Mouse (Mus musculus) frontal cortex, postnatal 10 days (tissue): Measurements from ENCODE around the gene Fam166b.

Source experiments
- DNase-seq, 2 experiments: peaks; one replicate each; pipeline ENCODE4 v3.0.0; 2022; ENCODE audit warnings: low spot score in 2 of 2, mixed read lengths in 1 of 2

Fam166b gene

DNA sequence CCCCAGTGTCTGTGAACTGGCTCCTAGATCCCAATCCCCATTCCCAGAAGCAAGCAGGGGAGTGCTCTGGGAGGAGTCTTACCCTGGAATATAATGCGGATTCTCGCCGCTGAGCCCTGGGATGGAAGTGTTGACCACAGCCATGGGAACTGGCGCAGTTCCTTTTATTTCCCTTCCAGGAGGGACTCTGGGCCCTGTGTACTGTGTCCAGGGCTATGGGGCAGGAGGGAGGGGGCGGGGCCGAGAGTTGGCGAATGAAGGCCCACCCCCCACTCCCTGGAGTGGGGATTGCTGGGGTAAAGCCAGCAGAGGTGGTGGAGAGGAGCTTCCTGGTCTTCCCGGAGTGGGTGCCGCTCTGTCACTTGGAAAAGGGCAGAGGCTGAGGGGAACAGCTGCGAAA is at the start of gene Fam166b:
Gene Fam166b (minus strand): TSS at position 189 of the 400 bp plus-strand sequence.
- DNase-seq: no peak

- DNase-seq: no peak
Measured at GRCm38 (mm10) chr4:43478534-43478858, 49.6 kb upstream of the Fam166b start.

- DNase-seq: peak; percentile 71 to 82
Measured at GRCm38 (mm10) chr4:43477857-43478533, 49.1 kb upstream of the Fam166b start.

GRCm38 (mm10) chr4:43476604-43477003 is 47.7 kb upstream of the Fam166b start:
- no peak for DNase-seq

DNA sequence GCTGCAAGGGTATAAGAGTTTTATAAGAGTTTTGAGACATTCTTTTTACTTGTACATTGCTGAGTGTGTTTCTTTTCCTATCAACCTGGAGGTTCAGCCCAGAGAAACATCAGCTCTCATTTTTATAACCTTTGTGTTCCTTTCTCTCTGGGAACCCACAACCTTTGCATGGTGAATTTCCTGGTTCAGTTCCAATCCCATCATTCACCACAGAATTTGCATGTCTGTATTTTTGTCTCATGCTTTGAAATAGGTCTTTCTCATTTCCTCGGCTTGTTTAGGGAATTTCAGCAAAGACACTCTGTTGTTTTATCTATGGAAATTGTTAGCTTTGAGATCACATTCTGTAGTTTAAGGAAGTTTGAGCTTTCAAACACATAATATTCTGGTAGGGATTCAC is 44.7 kb upstream of the Fam166b start:
- no peak for DNase-seq

DNA sequence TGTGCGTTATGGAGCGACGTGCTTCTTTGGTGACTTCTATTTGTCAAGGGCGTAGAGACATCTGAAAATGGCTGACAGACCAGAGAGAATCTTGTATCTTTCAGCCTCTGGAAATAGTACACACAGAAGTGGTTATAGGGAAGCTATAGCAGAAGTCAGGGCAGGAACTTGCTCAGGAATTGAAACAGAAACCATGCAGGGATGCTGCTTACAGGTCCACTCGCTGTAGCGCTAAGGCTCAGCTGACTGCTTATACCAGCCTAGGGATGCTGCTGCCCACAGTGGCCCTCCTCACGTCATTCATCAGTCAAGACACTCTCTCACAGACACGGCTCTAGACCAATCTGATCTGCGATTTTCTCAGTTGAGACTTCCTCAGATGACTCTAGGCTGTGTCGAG is 41.4 kb upstream of the Fam166b start:
- DNase-seq: no peak

DNA sequence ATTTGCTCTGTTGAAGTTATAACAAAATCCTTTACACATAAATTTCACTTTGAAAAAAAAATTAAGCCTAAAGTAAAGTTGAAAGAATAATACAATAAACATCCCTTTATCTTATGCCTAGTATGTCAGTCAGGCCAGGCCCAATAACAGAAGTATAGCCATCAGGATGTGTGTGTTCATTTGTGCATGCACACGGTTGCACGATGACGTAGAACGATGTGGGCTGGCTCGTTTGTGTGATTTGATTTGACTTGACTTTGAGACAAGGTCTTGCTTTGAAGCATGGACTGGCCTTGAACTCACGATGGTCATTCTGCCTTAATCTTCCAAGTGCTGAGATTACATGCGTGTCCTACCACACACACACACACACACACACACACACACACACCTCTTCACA is 37.9 kb upstream of the Fam166b start:
- no peak for DNase-seq

- DNase-seq: no peak
Measured at GRCm38 (mm10) chr4:43465935-43466334, 37.0 kb upstream of the Fam166b start.

DNA sequence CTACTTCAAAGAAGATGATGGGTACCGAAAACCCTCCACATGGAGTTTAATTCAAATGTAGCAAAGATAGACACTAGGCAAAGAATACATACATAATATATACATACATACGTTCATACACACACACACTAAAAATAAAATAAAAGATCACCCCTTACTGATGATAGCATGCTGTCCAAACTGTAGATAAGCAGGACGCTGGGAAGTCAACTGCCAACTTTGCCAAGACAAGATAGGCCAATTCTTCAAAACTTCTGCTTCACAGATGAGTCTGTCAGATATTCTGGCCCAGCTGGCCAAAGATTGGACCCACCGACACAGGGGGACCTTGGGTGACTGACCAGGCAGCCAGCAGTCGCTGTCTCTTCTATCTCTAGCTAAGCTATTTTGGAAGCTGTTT is 34.2 kb upstream of the Fam166b start:
- DNase-seq: no peak

- DNase-seq: no peak
Measured at GRCm38 (mm10) chr4:43457124-43457523, 28.2 kb upstream of the Fam166b start.

DNA sequence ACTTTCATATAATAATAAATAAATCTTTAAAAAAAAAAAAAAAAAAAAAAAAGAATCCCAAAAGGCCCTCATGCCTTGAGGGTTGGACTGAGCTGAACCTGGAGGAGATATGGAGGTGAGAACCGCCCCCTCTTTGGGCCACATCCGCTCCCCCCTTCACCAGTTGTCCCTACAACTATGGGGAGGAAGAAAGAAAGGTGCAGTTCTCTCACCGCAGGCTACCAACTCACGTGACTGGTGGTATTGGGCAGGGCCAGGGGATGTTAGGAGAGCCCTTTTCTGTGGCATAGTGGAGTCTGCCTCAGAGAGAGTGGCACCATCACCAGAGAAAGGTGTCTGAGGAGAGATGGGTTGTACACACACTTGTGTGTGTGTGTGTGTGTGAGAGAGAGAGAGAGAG is 27.5 kb upstream of the Fam166b start:
- no peak for DNase-seq

GRCm38 (mm10) chr4:43454041-43454836 is 25.3 kb upstream of the Fam166b start, which contains the start of gene Cd72:
Gene Cd72, minus strand, starts transcription at chr4:43454628.
- no peak for DNase-seq

DNA sequence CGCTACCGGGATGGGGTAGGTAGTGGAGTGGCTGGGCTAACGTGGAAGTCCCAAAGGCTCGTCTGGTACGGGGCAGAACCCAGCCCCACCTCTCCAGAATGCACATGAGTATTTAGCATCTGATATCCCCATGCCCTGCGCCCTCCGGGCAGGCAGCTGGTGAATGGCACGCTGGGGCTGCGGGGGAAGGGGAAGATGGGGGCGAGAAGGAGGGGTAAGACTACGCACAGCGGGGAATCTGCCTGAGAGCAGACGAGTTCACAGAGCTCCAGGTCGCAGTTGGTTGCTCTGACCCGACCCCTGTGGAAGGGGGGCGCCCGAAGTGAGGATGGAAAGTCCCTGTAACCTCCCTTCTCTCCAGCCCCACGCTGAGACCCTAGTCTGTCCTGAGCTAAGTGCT is 24.5 kb upstream of the Fam166b start:
- DNase-seq: no peak

DNA sequence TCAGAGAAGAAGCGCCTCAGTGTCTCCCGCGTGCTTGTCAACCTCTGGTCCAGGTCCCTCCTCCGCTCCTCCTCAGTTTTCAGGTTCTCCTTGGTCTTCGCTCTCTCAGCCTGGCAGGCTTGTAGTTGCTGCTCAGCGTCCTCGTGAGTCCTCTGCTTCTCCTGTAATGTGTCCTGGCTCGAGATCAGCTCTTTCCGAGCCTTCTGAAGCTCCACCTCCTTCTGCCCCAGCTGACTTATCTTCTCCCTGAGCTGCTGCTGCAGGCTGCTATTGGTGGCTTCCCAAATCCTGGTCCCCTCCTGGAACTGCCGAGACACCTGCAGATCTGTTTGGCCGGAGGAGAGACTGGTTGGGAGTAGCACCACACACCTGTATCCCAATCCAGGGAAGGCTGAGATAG is 23.4 kb upstream of the Fam166b start:
- DNase-seq: no peak

DNA sequence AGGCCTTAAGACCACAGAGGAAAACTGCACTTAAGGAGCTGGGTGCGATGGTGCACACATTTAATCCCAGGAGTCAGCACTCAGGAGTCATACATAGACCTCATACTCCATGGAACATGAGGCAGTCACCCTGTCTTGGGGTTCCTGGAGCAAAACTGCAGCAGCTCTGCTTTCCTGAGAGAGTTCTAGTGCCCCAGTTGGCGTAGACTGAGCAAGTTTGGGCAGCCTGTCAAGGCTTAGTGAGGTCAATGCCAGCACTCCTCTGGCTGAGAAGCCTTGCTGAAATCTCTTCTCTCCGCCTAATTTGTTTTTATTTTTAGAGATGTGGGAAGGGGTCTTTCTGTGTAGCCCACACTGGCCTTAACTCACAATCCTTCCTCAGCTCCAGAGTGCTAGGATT is 19.6 kb upstream of the Fam166b start:
- DNase-seq: no peak

- DNase-seq: no peak
Measured at GRCm38 (mm10) chr4:43447251-43447650, 18.3 kb upstream of the Fam166b start.

DNA sequence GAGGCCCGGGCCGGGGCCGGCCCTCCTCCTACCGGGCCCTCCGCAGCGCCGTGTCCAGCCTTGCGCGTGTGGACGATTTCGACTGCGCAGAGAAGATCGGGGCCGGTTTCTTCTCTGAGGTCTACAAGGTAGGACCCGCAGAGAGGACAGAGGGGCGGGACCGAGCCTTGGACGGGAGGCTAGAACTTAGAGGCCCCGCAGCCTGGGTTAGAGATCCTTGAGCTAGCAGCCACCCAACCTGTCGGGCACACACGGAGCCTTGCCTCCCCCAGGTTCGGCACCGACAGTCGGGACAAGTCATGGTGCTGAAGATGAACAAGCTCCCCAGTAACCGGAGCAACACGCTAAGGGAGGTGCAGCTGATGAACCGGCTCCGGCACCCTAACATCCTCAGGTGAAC is 14.6 kb upstream of the Fam166b start:
- no peak for DNase-seq

GRCm38 (mm10) chr4:43442456-43443361 is 13.8 kb upstream of the Fam166b start:
- DNase-seq: peak in 1 of 2 experiments; percentile 68

DNA sequence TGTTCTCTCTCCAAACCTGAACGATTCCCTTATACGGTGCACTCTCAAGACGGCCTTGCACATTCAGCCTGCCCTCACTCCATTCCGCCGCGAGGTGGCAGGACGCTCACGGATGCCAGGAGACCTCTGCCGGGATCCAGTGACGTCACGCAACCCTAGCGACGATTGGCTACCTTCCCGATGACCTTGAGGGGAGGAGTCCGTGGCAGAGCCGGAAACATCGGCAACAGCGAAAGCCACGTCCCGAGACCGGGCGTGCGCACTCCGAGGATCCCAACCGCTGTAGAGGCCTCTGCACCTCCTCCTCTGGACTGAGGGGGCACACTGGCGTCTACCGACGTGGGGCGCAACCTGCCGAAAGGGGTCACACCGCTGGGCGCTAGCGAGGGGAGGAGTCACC is 13.1 kb upstream of the Fam166b start:
- DNase-seq: peak; percentile 97 to 100

- no peak for DNase-seq
Measured at GRCm38 (mm10) chr4:43441639-43442038, 12.7 kb upstream of the Fam166b start, which contains the start of gene Tesk1. Gene Tesk1, plus strand, starts transcription at chr4:43441939.

- DNase-seq: no peak
Measured at GRCm38 (mm10) chr4:43432832-43433231, 3.9 kb upstream of the Fam166b start.

DNA sequence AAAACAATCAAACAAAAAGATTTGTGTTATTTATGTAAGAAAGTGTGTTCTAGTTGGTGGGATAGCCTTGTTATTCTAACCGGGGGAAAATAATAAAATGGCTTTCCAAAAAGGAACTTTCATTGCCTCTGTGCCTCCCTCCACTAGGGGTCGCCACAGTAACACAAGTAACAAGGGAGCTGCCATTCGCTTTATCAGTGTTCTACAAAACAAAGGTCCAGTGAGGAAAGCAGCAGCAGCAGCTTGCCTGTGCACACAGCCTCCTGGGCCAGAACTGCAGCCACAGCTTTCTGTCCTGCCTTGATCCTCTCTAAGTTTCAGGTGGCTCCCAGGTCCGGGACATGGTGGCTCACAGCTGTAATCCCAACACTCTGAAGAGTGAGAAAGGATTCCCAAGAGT is 2.8 kb upstream of the Fam166b start:
- DNase-seq: peak; percentile 63 to 71
